Mouse (Mus musculus): ENCODE measurements around the gene Zfp442. TPM values are rescaled to one million over a fixed set of nuclear protein-coding genes. Genes with fewer than 3 reads are reported as not detected.
A peak's percentile ranks its signal among the peaks of the same experiment; 100 is the strongest.
"Not testable (repeated sequence)": the region's sequence is repeated elsewhere in the genome, so short reads cannot be mapped to it uniquely, and the experiment has no call there.

Gene Zfp442
- 0.15 and 0.28 TPM in 2 replicates for polyA plus RNA-seq (2012; rRNA removed)

DNA sequence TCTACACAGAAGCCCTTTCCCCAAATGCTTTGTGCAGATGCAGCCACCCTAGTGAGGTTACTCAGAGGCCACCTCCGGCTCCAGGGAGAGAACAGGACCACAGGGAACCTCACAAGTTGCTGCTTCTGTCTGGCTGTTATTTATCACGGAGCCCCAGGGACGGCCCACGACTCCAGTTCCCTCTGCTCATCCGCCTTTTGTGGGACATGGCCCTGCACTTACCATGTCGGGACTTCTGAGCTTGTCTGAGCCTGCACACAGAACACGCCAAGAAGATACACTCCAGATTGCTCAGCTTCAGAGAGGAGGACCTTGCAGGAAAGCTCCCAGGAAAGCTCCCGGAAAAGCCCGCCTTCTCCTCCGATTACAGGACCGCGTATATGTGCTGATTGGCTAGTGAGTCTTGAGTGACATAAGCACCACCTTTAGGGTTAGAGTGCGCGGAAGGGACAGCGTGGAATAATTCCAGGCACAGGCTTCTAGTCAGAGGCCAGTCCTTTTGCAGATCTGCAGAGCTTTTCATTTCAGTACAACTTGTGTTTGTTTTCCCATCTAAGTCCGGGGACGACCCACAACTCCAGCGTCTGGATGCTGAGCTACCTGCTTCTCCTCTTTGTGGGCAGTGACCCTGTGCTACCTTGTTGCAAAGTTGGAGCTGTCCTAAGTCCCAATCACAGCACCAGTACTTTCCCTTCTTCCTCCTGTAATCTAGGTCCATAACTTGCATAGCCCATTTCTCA is at the start of gene Zfp442:
Gene Zfp442, minus strand, starts transcription at position 307 of the 740 bp plus-strand sequence.
- not testable (repeated sequence) for H3K4me1 ChIP-seq (ENCODE audit: control insufficient read depth, insufficient read depth, low read length)
- H3K4me3 ChIP-seq (replicated peaks; ENCODE audit: extremely low read depth, low read depth, low read length): peak within 1 kb of the TSS; percentile 59
- WGBS: under 1% methylated on average over 18 of the region's 18 CpGs
- peak; percentile 79 for DNase-seq

DNA sequence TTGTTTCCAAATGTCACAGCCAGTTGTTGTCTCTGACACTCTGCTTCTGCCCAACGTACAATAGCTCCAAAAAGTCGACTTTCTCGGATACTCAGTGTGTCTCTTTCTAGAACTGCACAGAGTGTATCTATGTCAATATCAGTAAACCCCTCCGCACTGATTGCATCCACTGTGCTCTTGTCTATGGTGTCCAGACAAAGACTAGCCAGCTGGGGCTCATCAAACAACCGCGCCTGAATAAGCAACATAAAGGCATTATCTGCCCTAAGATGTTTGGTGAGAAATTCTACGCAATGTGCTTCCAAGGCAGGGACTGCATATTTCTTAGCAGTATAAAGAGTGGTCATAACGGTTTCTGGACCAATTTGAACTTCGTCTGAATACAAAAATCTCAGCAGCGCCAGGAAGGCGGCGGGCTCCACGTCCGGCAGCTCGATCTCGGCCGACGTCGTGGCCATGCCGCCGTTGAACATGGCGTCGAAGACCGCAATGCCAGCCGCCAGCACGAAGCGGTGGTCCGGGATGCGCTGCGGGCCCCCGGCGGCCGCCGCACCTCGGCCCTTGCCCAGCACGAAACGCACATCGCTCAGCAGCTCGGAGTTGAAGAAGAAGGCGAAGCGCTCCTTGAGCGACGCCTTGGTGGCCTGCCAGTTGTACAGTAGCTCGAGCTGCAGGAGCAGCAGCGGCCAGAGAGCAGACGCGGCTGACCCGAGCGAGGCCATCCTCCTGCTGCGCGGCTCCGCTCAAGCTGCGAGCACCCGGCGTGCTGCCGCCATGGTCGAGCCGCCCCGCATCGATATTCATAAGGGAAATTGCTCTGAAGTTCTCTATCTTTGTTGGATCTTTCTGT is 49.1 kb upstream of the Zfp442 start:
- H3K4me1 ChIP-seq (ENCODE audit: control insufficient read depth, insufficient read depth, low read length); DNase-seq; H3K4me3 ChIP-seq (replicated peaks; ENCODE audit: extremely low read depth, low read depth, low read length): not testable (repeated sequence)

DNA sequence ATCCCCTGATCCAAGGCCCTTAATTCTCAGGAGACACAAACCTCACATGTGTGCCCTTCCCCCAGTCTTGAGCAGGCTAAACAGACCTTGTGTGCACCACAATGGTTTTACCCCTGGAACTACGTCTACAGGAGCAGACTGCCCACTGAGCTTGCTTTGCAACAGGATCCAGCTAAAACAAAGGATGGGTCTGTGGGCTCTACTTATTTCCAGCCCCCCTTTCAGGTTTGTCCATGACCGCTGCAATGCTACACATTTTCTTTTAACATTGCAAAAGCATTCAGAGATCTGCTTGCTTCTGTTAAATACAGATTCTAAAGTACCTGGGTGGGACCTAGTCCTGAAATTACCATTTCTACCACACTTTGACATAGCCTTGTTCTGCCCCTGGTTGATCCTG is 41.7 kb upstream of the Zfp442 start:
- TF ChIP-seq POLR2A (IDR thresholded peaks at IDR 0.05; ENCODE audit: borderline replicate concordance, extremely low read depth, low read depth, low read length): no peak
- no peak for TF ChIP-seq CTCF (IDR thresholded peaks at IDR 0.05; ENCODE audit: insufficient read depth, low read length)
- Histone ChIP-seq H3K4me3 (replicated peaks; ENCODE audit: extremely low read depth, low read depth, low read length) (no peak overlapping the region), H3K4me1 (ENCODE audit: control insufficient read depth, insufficient read depth, low read length) (no peaks in the 10 kb centered on the region)
- WGBS: 74% methylated on average over 2 of the region's 2 CpGs
- no peak for DNase-seq

More for the DNA sequence above, 49.1 kb upstream of the Zfp442 start:
- WGBS: 37% methylated on average over 60 of the region's 60 CpGs

DNA sequence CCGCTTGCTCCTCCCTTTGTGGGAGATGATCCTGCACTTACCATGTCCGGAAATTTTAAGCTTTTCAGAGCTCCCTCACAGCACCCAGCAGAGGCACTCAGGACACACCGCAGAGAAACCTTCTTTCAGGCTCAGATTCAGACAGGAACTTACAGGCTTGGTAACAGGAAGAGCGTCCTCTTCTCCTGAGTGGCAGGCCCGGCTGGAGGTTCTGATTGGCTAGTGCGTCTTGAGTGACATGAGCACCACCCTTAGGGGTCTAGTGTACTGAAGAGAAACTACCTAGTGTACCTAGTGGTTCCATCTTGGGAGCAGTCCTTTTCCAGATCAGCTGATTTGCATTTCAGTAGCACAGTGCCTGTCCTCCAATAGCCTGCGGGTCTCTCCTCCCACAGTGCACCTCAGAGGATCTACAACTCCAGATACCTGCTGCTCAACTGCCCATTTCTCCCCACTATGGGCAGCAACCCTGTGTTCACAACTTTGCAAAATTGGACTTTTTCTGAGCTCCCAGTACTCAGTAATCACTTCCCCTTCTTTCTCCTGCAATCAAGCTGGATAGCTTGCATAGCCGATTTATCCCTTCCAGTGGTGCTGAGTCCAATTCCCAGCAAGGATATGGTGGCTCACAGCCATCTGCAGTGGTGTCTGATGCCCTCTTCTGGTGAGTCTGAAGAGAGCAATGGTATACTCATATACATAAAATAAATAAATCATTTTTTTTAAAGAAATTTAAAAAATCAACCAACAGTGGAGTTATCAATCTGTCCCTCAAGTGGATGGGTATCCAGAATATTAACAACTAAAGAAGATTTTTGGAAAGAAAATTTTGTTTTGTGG is 33.9 kb upstream of the Zfp442 start, which contains the start of gene Zfp345:
Gene Zfp345, minus strand, starts transcription at position 153 of the 840 bp plus-strand sequence.
- H3K4me1 ChIP-seq (ENCODE audit: control insufficient read depth, insufficient read depth, low read length); H3K4me3 ChIP-seq (replicated peaks; ENCODE audit: extremely low read depth, low read depth, low read length): not testable (repeated sequence)
- 63% methylated on average over 8 of the region's 8 CpGs for WGBS
- peak; percentile 7 for DNase-seq

DNA sequence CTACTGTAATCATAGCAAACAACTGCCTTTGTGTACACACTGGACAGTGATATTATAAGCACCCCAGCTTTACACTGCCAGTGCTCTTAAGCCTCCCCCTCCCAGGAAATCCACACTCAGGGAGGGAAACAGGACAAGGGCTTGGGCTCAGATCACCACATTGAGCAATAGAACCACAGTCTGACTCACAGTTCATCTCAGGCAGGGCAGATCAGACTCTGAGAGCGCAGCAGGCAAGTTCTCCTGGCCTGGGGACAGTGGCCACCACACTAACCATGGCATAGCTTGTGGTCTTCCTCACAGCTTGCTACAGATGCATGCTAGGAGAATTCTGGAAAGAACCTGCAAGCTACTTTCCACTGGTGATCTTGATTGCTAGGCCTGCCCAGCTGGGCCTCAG is 12.2 kb downstream of the Zfp442 start:
- H3K4me3 ChIP-seq (replicated peaks; ENCODE audit: extremely low read depth, low read depth, low read length); DNase-seq; H3K4me1 ChIP-seq (ENCODE audit: control insufficient read depth, insufficient read depth, low read length): not testable (repeated sequence)
- 89% methylated on average over 1 of the region's 1 CpGs for WGBS

DNA sequence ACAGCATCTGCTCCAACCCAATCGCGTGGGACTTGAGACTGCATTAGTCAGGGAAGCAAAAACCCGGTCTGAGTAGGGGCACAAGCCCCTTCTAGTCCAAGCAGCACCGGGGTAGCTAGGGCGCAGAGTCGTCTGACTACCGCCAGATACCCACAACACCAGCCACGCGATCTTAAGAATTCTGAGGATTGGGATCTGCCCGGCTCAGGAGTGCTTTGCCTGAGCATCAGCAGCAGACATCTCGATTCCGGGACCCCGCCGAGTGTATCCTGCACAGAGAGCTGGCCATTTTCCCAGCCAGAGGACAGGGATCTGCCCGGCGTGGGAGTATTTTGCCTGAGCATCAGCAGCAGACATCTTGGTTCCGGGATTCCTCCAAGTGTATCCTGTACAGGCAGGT is 39.1 kb downstream of the Zfp442 start:
- not testable (repeated sequence) for H3K4me3 ChIP-seq (replicated peaks; ENCODE audit: extremely low read depth, low read depth, low read length); DNase-seq; H3K4me1 ChIP-seq (ENCODE audit: control insufficient read depth, insufficient read depth, low read length)
- WGBS: 92% methylated on average over 17 of the region's 17 CpGs

DNA sequence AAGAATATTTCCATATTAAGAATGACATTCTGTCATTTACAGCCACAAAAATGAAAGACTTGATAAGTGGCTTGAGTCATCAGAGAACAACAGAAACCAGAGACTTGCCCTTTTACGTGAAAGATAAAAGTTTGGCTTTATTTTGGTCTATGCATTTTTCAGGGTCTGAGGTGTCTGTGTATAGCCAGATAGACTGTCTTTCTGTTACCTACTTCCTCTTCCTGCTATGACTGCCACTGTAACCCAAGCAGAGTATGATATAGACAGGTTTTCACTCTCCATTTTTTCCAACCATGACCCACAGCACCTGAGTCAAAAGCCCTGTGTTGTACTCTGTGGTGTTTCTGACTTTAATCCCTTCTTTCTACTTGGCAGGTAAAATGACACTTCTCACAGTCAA is 61.1 kb downstream of the Zfp442 start:
- WGBS: 68% methylated on average over 1 of the region's 1 CpGs
- Histone ChIP-seq H3K4me1 (ENCODE audit: control insufficient read depth, insufficient read depth, low read length) (no peaks in the 10 kb centered on the region), H3K4me3 (replicated peaks; ENCODE audit: extremely low read depth, low read depth, low read length) (no peak overlapping the region)
- no peak for TF ChIP-seq POLR2A (IDR thresholded peaks at IDR 0.05; ENCODE audit: borderline replicate concordance, extremely low read depth, low read depth, low read length)
- no peak for TF ChIP-seq CTCF (IDR thresholded peaks at IDR 0.05; ENCODE audit: insufficient read depth, low read length)
- no peak for DNase-seq

DNA sequence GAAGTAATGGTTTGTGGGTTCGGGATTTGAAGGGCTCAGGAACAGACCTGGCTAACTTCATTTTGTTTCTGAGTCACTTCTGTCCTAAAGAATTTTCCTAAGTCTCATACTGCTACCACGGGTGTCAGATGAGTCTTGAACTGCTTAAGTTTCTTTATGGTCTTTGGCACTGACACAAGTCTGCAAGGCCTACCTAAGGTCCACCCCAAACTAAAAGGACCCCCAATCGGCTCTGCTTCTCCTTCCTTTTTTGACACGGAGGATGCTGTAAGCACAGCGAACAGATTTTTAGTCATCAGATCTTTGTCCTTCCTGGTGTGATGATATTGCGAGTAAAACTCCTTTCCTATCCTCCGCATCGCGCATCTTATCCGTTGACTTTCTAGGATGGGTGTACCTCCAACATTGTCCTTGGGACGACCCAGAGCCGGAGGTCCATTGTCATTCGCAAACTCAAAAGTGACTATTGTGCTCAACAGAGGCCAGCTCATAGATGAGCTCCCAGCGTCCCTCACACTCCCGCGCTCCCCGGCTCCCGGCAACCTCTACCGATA is 65.7 kb downstream of the Zfp442 start:
- DNase-seq; H3K4me1 ChIP-seq (ENCODE audit: control insufficient read depth, insufficient read depth, low read length); H3K4me3 ChIP-seq (replicated peaks; ENCODE audit: extremely low read depth, low read depth, low read length): not testable (repeated sequence)
- WGBS: 92% methylated on average over 19 of the region's 19 CpGs

DNA sequence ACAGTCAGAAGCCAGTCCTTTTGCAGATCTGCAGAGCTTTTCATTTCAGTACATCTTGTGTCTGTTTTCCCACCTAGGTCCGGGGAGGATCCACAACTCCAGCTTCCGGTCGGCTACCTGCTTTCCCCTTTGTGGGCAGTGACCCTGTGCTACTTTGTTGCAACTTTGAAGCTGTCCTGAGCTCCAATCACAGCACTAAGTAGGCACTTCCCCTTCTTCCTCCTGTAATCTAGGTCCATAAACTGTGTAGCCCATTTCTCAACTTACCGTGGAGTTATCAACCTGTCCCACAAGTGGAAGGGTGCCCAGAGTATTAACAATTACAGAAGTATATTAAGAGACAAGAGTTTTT is 88.4 kb downstream of the Zfp442 start:
- Histone ChIP-seq H3K4me1 (ENCODE audit: control insufficient read depth, insufficient read depth, low read length) (0 out of 2 replicates have a peak, but pooled peaks cover 2% of the 10 kb centered on the region), H3K4me3 (replicated peaks; ENCODE audit: extremely low read depth, low read depth, low read length) (peak overlapping the region; percentile 97)
- TF ChIP-seq POLR2A (IDR thresholded peaks at IDR 0.05; ENCODE audit: borderline replicate concordance, extremely low read depth, low read depth, low read length): no peak
- no peak for TF ChIP-seq CTCF (IDR thresholded peaks at IDR 0.05; ENCODE audit: insufficient read depth, low read length)
- no peak for DNase-seq
- 8% methylated on average over 4 of the region's 4 CpGs for WGBS

DNA sequence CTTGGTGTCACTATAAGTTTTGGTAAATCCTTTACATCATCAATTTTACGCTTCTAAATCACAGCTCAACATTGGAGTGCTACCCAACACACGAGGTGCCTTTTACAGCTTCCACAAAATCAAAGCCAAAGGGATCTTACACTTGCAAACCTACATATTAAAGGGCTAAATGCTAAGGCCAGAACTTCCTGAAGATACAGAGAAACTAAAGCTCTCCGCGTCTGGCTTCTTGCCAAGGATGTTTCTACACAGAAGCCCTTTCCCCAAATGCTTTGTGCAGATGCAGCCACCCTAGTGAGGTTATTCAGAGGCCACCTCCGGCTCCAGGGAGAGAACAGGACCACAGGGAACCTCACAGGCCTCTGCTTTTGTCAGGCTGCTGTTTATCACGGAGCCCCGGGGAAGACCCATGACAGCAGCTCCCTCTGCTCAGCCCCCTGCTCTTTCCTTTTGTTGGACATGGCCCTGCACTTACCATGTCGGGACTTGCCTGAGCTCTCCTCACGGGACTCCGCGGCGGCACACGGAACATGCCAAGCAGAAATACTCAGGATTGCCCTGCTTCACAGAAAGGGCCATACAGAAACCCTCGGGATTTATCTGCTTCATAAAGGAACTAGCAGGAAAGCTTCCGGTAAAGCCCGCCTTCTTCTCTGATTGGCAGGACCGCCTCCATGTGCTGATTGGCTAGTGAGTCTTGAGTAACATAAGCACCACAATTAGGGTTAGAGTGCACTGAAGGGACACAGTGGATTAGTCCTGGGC is 89.0 kb downstream of the Zfp442 start, which contains the start of gene 3300002I08Rik:
Gene 3300002I08Rik, minus strand, starts transcription at position 653 of the 765 bp plus-strand sequence.
- DNase-seq: peak; percentile 86
- not testable (repeated sequence) for H3K4me1 ChIP-seq (ENCODE audit: control insufficient read depth, insufficient read depth, low read length)
- 4% methylated on average over 17 of the region's 17 CpGs for WGBS

More for the DNA sequence above, 89.0 kb downstream of the Zfp442 start, which contains the start of gene 3300002I08Rik:
- peak within 1 kb of the TSS; percentile 97 for H3K4me3 ChIP-seq (replicated peaks; ENCODE audit: extremely low read depth, low read depth, low read length)
